Mouse (Mus musculus): ENCODE data around the gene Rnf213. TPM values are rescaled to one million over a fixed set of nuclear protein-coding genes. Genes with fewer than 3 reads are reported as not detected.

The Rnf213 gene
- total RNA-seq, 2 experiments from 2014 or later: 2.2 to 2.6 TPM

DNA sequence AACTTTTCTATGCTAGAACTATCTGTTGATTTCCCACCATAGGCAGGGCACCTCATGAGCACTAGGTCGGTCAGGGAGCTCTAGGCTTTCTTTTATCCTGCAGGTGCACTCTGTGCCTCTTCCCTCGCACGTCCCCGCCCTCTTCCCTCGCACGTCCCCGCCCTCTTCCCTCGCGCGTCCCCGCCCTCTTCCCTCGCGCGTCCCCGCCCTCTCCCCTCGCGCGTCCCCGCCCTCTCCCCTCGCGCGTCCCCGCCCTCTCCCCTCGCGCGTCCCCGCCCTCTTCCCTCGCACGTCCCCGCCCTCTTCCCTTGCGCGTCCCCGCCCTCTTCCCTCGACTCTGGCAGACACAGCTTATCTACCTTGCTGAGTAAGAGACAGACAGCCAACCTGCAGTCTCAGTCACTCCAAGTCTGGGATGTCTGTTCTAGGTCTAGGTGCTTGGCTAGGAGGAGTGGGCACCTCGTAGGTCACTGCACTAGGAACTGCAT, 35.8 kb downstream of the Rnf213 start:
- intact Hi-C loops (cut with DNase I): no loop called here

DNA sequence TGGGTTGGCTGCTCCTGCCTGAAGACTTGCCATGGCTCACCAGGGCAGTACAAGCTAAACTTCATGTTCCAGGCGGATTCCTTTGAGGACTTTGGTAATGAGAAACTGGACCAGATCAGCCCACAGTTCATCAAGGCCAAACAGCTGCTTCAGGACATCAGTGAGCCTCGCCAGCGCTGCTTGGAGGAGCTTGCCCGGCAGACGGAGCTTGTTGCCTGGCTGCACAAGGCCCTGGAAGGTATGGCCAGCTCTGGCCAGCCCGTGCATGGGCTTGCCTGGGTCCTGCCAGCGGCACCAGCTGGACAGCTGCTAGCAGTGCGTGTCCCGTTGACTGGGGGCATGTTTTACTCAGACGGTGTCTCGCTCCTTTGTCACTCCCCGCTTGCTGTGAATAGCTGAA, 38.6 kb downstream of the Rnf213 start:
- no peak for DNase-seq (ENCODE audit: low spot score in 2 of 2)
- intact Hi-C loops (cut with DNase I): no loop called here

More for the DNA sequence above, 35.8 kb downstream of the Rnf213 start:
- DNase-seq (ENCODE audit: low spot score in 2 of 2): no peak

GRCm38 (mm10) chr11:119432706-119433105, 39.8 kb downstream of the Rnf213 start:
- peak in 1 of 2 experiments; percentile 4 for DNase-seq (ENCODE audit: low spot score in 2 of 2)
- intact Hi-C loops (cut with DNase I): no loop called here

- intact Hi-C loops (cut with DNase I): no loop called here
- DNase-seq (ENCODE audit: low spot score in 2 of 2): no peak
These were observed 41.4 kb downstream of the Rnf213 start for GRCm38 (mm10) chr11:119434316-119434715.

- intact Hi-C loops (cut with DNase I): loop anchor here (5.0 kb wide), 2 partner anchors 34 to 129 kb away; partner anchors contain the start of gene Card14
- peak; percentile 8 to 18 for DNase-seq (ENCODE audit: low spot score in 2 of 2)
These were observed 43.3 kb downstream of the Rnf213 start for GRCm38 (mm10) chr11:119435880-119436872.

DNA sequence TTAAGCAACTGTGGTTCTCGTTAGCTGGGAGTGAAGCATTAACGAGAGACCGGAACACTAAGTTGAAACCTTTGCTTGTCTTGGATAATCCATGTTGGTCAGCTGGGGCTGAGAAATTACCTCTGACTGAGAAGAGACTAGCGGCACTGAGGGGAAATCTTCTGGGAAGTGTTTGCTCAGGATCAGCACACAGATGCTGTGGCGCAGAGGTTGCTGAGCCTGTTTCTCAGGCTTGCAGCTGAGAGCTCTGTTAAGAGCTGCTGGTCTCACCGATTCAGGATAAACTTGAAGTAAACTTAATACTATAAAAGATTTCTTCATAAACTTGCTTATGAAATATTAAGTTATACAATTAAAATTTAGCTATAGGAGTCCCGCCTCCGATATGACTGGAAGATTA, 45.9 kb downstream of the Rnf213 start:
- no peak for DNase-seq (ENCODE audit: low spot score in 2 of 2)
- intact Hi-C loops (cut with DNase I): loop anchor here (5.0 kb wide), 2 partner anchors 36 to 131 kb away; partner anchors contain the start of gene Card14

DNA sequence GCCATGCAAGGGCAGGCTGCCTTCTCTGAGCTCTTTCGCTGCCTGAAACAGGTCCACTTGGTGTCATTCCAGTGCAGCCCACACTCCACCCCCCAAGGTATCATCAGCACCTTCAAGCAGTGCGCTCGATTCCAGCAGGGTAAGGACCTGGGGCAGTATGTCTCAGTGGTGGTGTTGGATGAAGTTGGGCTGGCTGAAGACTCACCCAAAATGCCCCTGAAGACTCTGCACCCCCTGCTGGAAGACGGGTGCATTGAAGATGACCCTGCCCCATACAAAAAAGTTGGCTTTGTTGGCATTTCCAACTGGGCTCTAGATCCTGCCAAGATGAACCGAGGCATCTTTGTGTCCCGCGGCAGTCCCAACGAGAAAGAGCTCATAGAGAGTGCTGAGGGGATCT, 49.3 kb downstream of the Rnf213 start:
- DNase-seq (ENCODE audit: low spot score in 2 of 2): no peak
- intact Hi-C loops (cut with DNase I): no loop called here

DNA sequence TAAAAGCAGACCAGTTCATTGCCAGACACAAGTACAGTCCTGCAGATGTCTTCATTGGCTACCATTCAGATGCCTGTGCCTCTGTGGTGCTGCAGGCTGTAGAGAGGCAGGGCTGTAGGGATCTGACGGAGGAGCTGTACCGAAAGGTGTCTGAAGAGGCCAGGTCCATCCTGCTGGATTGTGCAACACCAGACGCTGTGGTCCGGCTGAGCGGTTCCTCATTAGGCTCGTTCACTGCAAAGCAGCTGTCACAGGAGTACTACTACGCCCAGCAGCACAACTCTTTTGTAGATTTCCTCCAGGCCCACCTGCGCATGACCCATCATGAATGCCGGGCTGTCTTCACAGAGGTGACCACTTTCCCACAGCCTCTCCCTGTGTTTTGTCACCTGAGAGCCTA, 50.5 kb downstream of the Rnf213 start:
- intact Hi-C loops (cut with DNase I): no loop called here
- DNase-seq (ENCODE audit: low spot score in 2 of 2): no peak

- intact Hi-C loops (cut with DNase I): no loop called here
- no peak for DNase-seq (ENCODE audit: low spot score in 2 of 2)
These were observed 63.2 kb downstream of the Rnf213 start for GRCm38 (mm10) chr11:119456097-119456496.

GRCm38 (mm10) chr11:119477876-119478275, 85.0 kb downstream of the Rnf213 start:
- intact Hi-C loops (cut with DNase I): no loop called here
- no peak for DNase-seq (ENCODE audit: low spot score in 2 of 2)

- DNase-seq (ENCODE audit: low spot score in 2 of 2): peak; percentile 98 to 100
- intact Hi-C loops (cut with DNase I): loop anchor here (2.0 kb wide), 2 partner anchors 112 to 190 kb away; partner anchors contain the start of genes Eif4a3 and Rptor
These were observed 98.2 kb downstream of the Rnf213 start, which contains the start of gene Endov for GRCm38 (mm10) chr11:119490861-119491689. Gene Endov (plus strand): TSS chr11:119491347.

DNA sequence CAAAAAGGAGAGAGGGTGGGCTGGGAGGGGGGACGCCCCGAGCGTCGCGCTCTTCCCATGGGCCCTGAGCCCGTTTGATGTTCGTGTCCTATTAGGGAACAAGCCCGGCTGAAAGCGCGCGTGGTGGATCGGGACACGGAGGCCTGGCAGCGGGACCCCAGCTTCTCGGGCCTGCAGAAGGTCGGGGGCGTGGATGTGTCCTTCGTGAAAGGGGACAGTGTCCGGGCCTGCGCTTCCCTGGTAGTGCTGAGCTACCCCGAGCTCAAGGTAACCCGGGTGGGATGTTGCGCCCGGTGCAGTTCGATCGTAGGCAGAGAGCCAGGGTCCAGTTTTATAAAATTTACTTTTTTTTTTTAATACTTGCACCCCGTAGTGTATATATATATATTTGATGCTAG, 98.8 kb downstream of the Rnf213 start:
- intact Hi-C loops (cut with DNase I): loop anchor here (2.0 kb wide), 2 partner anchors 111 to 191 kb away; partner anchors contain the start of genes Eif4a3 and Rptor
- DNase-seq (ENCODE audit: low spot score in 2 of 2): no peak

- DNase-seq (ENCODE audit: low spot score in 2 of 2): no peak
- intact Hi-C loops (cut with DNase I): no loop called here
These were observed 99.9 kb downstream of the Rnf213 start for GRCm38 (mm10) chr11:119492830-119493229.

DNA sequence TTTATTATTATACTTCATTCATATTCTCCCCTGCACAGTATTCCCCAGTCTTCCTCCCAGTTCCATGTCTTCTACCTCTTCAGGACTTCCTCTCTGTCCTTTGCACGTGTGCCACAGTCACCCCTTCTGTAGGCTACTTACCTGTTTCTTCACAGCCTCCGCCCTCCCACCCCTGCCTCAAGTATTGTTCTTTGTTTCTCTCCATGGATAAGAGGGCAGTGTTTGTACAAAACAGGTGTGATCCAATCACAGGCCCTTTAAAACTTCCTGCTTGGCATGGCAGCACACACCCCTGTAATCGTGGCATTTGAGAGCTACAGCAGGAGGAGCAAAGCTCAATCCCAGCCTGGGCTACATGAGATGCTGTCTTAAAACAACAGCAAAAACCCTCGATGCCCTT, 100.6 kb downstream of the Rnf213 start:
- DNase-seq (ENCODE audit: low spot score in 2 of 2): no peak
- intact Hi-C loops (cut with DNase I): no loop called here

GRCm38 (mm10) chr11:119496147-119496546, 103.2 kb downstream of the Rnf213 start:
- DNase-seq (ENCODE audit: low spot score in 2 of 2): no peak
- intact Hi-C loops (cut with DNase I): no loop called here

GRCm38 (mm10) chr11:119497451-119497850, 104.6 kb downstream of the Rnf213 start:
- intact Hi-C loops (cut with DNase I): no loop called here
- no peak for DNase-seq (ENCODE audit: low spot score in 2 of 2)

GRCm38 (mm10) chr11:119499297-119499696, 106.4 kb downstream of the Rnf213 start:
- DNase-seq (ENCODE audit: low spot score in 2 of 2): no peak
- intact Hi-C loops (cut with DNase I): no loop called here

- DNase-seq (ENCODE audit: low spot score in 2 of 2): no peak
- intact Hi-C loops (cut with DNase I): no loop called here
These were observed 107.1 kb downstream of the Rnf213 start for GRCm38 (mm10) chr11:119500011-119500410.

GRCm38 (mm10) chr11:119503675-119504074, 110.8 kb downstream of the Rnf213 start:
- peak; percentile 78 for DNase-seq (ENCODE audit: low spot score in 2 of 2)
- intact Hi-C loops (cut with DNase I): loop anchor here (1.0 kb wide), 2 partner anchors 116 to 402 kb away; no protein-coding TSS in a partner anchor

- intact Hi-C loops (cut with DNase I): loop anchor here (5.0 kb wide), 1 partner anchor 41 kb away; the partner anchor contains the start of gene Nptx1
- no peak for DNase-seq (ENCODE audit: low spot score in 2 of 2)
These were observed 113.5 kb downstream of the Rnf213 start for GRCm38 (mm10) chr11:119506386-119506785.
